Mouse (Mus musculus) layer of hippocampus, adult 18-20 months (tissue): ENCODE data around the gene Zfp799. TPM values are rescaled to one million over a fixed set of nuclear protein-coding genes. Genes with fewer than 3 reads are reported as not detected.
A peak's percentile ranks its signal among the peaks of the same experiment; 100 is the strongest.
"Not testable (repeated sequence)": the region's sequence is repeated elsewhere in the genome, so short reads cannot be mapped to it uniquely, and the experiment has no call there.

Experiments
- DNase-seq, 2 experiments: peaks; one replicate each; pipeline ENCODE4 v3.0.0; 2022; ENCODE audit warnings: low spot score in 2 of 2
- long read RNA-seq: library from polyadenylated mRNA; stranded (forward); transcript quantifications from one replicate; pipeline ENCODE4 v2.0.0, GENCODE M21; 2021
- total RNA-seq, 2 experiments: library from RNA; stranded (reverse); gene quantifications; 2 replicates each; pipeline ENCODE4 v1.2.3; 2021

Zfp799 gene
- total RNA-seq = 10 to 100 TPM; 26.6 to 30.7 TPM
- long read RNA-seq, full-length matches to known transcripts = 4 of 5 reads
- long read RNA-seq, partial matches to known transcripts = 0 of 5 reads
- long read RNA-seq, other reads (novel, unspliced or antisense) = 1 of 5 reads

- peak; percentile 79 to 91 for DNase-seq
Observed at GRCm38 (mm10) chr17:32829540-32830417, at the start of gene Zfp799. Gene Zfp799 (minus strand): TSS chr17:32830261.

- DNase-seq = no peak
Observed at GRCm38 (mm10) chr17:32878773-32879172, 48.7 kb upstream of the Zfp799 start.

GRCm38 (mm10) chr17:32877471-32878171, 47.6 kb upstream of the Zfp799 start:
- no peak for DNase-seq

GRCm38 (mm10) chr17:32872696-32873095, 42.6 kb upstream of the Zfp799 start:
- DNase-seq = no peak

GRCm38 (mm10) chr17:32872091-32872490, 42.0 kb upstream of the Zfp799 start:
- DNase-seq = no peak

- no peak for DNase-seq
Observed at GRCm38 (mm10) chr17:32871483-32871882, 41.4 kb upstream of the Zfp799 start.

GRCm38 (mm10) chr17:32867266-32867665, 37.2 kb upstream of the Zfp799 start:
- DNase-seq = not testable (repeated sequence)

GRCm38 (mm10) chr17:32856713-32857112, 26.7 kb upstream of the Zfp799 start:
- not testable (repeated sequence) for DNase-seq

- DNase-seq = no peak
Observed at GRCm38 (mm10) chr17:32851581-32851980, 21.5 kb upstream of the Zfp799 start.

- no peak for DNase-seq
Observed at GRCm38 (mm10) chr17:32841388-32841787, 11.3 kb upstream of the Zfp799 start.

GRCm38 (mm10) chr17:32839083-32839802, 9.2 kb upstream of the Zfp799 start:
- no peak for DNase-seq

- DNase-seq = no peak
Observed at GRCm38 (mm10) chr17:32830418-32830782, 339 bp upstream of the Zfp799 start.

GRCm38 (mm10) chr17:32816074-32816784, 13.8 kb downstream of the Zfp799 start:
- no peak for DNase-seq

GRCm38 (mm10) chr17:32814136-32814535, 15.9 kb downstream of the Zfp799 start:
- DNase-seq = no peak

- DNase-seq = no peak
Observed at GRCm38 (mm10) chr17:32810648-32811047, 19.4 kb downstream of the Zfp799 start.

- peak; percentile 37 to 73 for DNase-seq
Observed at GRCm38 (mm10) chr17:32809544-32810374, 20.3 kb downstream of the Zfp799 start, which contains the start of gene Zfp811. Gene Zfp811 (minus strand): TSS chr17:32809931.

GRCm38 (mm10) chr17:32808921-32809320, 21.1 kb downstream of the Zfp799 start:
- DNase-seq = no peak

GRCm38 (mm10) chr17:32789244-32789643, 40.8 kb downstream of the Zfp799 start:
- DNase-seq = no peak

GRCm38 (mm10) chr17:32788576-32788975, 41.5 kb downstream of the Zfp799 start:
- no peak for DNase-seq

- peak; percentile 86 to 95 for DNase-seq
Observed at GRCm38 (mm10) chr17:32788094-32788559, 41.9 kb downstream of the Zfp799 start, which contains the start of gene Zfp871. Gene Zfp871 (minus strand): TSS chr17:32788287.
